Mouse (Mus musculus) liver, embryonic 14.5 days (tissue): ENCODE data around the gene Lcp2. TPM values are rescaled to one million over a fixed set of nuclear protein-coding genes. Genes with fewer than 3 reads are reported as not detected.

ENCODE experiments used
- ATAC-seq: fragments of 200-750 bp; cut with Nextera tagmentation; 2 replicates; pipeline ENCODE4 v1.8.0; 2017; ENCODE audit warnings: moderate number of reproducible peaks, mild to moderate bottlenecking, moderate library complexity; ENCODE audit not compliant: insufficient read depth
- DNase-seq, 3 experiments: peaks; one replicate each; pipeline ENCODE4 v3.0.0-alpha.2; 2012 to 2013; ENCODE audit warnings: low read depth in 3 of 3, low spot score in 3 of 3
- H3K27ac ChIP-seq: fragments of 300-500 bp; sonication (generic); 2 replicates; pipeline ENCODE4 v1.5.1; 2014; ENCODE audit warnings: moderate library complexity, mild to moderate bottlenecking, control low read depth, inconsistent platforms
- H3K27me3 ChIP-seq: fragments of 300-500 bp; sonication (generic); 2 replicates; pipeline ENCODE4 v1.6.1; 2014; ENCODE audit warnings: mild to moderate bottlenecking, low read length, moderate library complexity; ENCODE audit not compliant: control insufficient read depth, insufficient read depth
- H3K36me3 ChIP-seq: fragments of 300-500 bp; sonication (generic); replicated peaks from 2 replicates; pipeline ENCODE4 v1.6.1; 2014; ENCODE audit warnings: low read depth; ENCODE audit not compliant: control insufficient read depth, insufficient read depth
- H3K4me1 ChIP-seq, 2 experiments: fragments of 200-500 bp in 1 of 2; fragments of 300-500 bp in 1 of 2; sonication (generic) in 1 of 2; replicated peaks; 2 replicates each; pipeline ENCODE4 v1.6.1; 2012 to 2014; ENCODE audit warnings: antibody characterized with exemption in 1 of 2, inconsistent platforms in 1 of 2, low read length in 1 of 2; ENCODE audit not compliant: control insufficient read depth in 2 of 2, insufficient read depth in 2 of 2
- H3K4me2 ChIP-seq: fragments of 300-500 bp; sonication (generic); 2 replicates; pipeline ENCODE4 v1.6.1; 2014; ENCODE audit warnings: low read depth, mild to moderate bottlenecking, control low read depth, moderate library complexity
- H3K4me3 ChIP-seq, 2 experiments: fragments of 200-500 bp in 1 of 2; fragments of 300-500 bp in 1 of 2; sonication (generic) in 1 of 2; 2 replicates each; pipeline ENCODE4 v1.5.1; 2012 to 2014; ENCODE audit warnings: low read depth in 2 of 2, low read length in 2 of 2, mild to moderate bottlenecking in 2 of 2, control low read depth in 1 of 2, inconsistent platforms in 1 of 2, moderate library complexity in 1 of 2; ENCODE audit not compliant: insufficient read depth in 1 of 2
- H3K9ac ChIP-seq: fragments of 300-500 bp; sonication (generic); replicated peaks from 2 replicates; pipeline ENCODE4 v1.6.1; 2014; ENCODE audit warnings: mild to moderate bottlenecking, control low read depth, moderate library complexity
- H3K9me3 ChIP-seq: fragments of 300-500 bp; sonication (generic); 2 replicates; pipeline ENCODE4 v1.6.1; 2016; ENCODE audit warnings: low read length, mixed read lengths; ENCODE audit not compliant: control insufficient read depth
- CTCF ChIP-seq: IDR thresholded peaks from 2 replicates; pipeline ENCODE4 v1.5.1; 2016; ENCODE audit warnings: antibody characterized with exemption, low read depth, control low read depth
- EP300 ChIP-seq: IDR thresholded peaks from 2 replicates; pipeline ENCODE4 v1.6.1; 2016; ENCODE audit warnings: antibody characterized with exemption, low read depth
- WGBS: fragments of 180-500 bp; shearing (Covaris S2); extraction: QIAGEN DNeasy Blood & Tissue Kit; methylation state at CpG from one replicate; pipeline ENCODE4 v1.1.7; 2014; ENCODE audit not compliant: insufficient replicate concordance; 5-methylcytosine and 5-hydroxymethylcytosine counted together
- polyA plus RNA-seq, 2 experiments: library from polyadenylated mRNA; depleted of rRNA in 1 of 2; stranded (reverse) in 1 of 2; unstranded in 1 of 2; fragments of >200 nt; fragmentation: Nextera tagmentation in 1 of 2; extraction: Ambion mirVana in 1 of 2; gene quantifications; 2 replicates each; pipeline versions ENCODE4 v1.2.1 to v1.2.3; 2012 to 2014

The Lcp2 gene
- polyA plus RNA-seq, 2 experiments = 6.8 to 7.1 TPM

- TF ChIP-seq EP300 = no peak
- TF ChIP-seq CTCF = no peak
These were observed 6.5 kb downstream of the Lcp2 start for GRCm38 (mm10) chr11:34053031-34053818.

GRCm38 (mm10) chr11:34054031-34054727 lies 7.5 kb downstream of the Lcp2 start:
- DNase-seq = no peak
- H3K9ac ChIP-seq = no peak overlapping the region
- WGBS = 51% methylated on average over 7 of the region's 7 CpGs

More at GRCm38 (mm10) chr11:34053031-34053818, 6.5 kb downstream of the Lcp2 start:
- no peak overlapping the region for H3K27ac ChIP-seq
- H3K4me1 ChIP-seq = peaks cover 0 to 7% of the 10 kb centered on the region in 2 experiments; a peak in 3 of 4 replicates
- no peak overlapping the region for H3K4me3 ChIP-seq
- no peaks in the 10 kb centered on the region for H3K27me3 ChIP-seq
- 48% methylated on average over 6 of the region's 6 CpGs for WGBS
- DNase-seq (no peak), ATAC-seq (no peak)
- no peaks in the 10 kb centered on the region for H3K9me3 ChIP-seq
- H3K9ac ChIP-seq = no peak overlapping the region
- no peak overlapping the region for H3K4me2 ChIP-seq
- no peaks in the 10 kb centered on the region for H3K36me3 ChIP-seq

GRCm38 (mm10) chr11:34056715-34057114 lies 10.0 kb downstream of the Lcp2 start:
- WGBS = 80% methylated on average over 1 of the region's 1 CpGs

More at GRCm38 (mm10) chr11:34054031-34054727, 7.5 kb downstream of the Lcp2 start:
- Histone ChIP-seq H3K4me1 (peaks cover 6 to 14% of the 10 kb centered on the region in 2 experiments; a peak in 3 of 4 replicates), H3K4me2 (no peak overlapping the region), H3K27ac (no peak overlapping the region), H3K4me3 (no peak overlapping the region), H3K36me3 (no peaks in the 10 kb centered on the region), H3K9me3 (no peaks in the 10 kb centered on the region), H3K27me3 (no peaks in the 10 kb centered on the region)
- ATAC-seq = no peak
- TF ChIP-seq EP300 = no peak
- no peak for TF ChIP-seq CTCF

GRCm38 (mm10) chr11:34058332-34058731 lies 11.6 kb downstream of the Lcp2 start:
- no peak overlapping the region for H3K9ac ChIP-seq
- no peak overlapping the region for H3K27ac ChIP-seq
- no peak for DNase-seq
- no peaks in the 10 kb centered on the region for H3K9me3 ChIP-seq
- peak; percentile 65 for ATAC-seq
- H3K4me3 ChIP-seq = no peak overlapping the region
- no peaks in the 10 kb centered on the region for H3K27me3 ChIP-seq
- H3K36me3 ChIP-seq = no peaks in the 10 kb centered on the region
- peak overlapping the region; percentile 26 for H3K4me2 ChIP-seq
- peak; percentile 52 for TF ChIP-seq EP300
- TF ChIP-seq CTCF = no peak
- H3K4me1 ChIP-seq = peaks cover 9 to 35% of the 10 kb centered on the region in 2 experiments; a peak in 3 of 4 replicates

More at GRCm38 (mm10) chr11:34056715-34057114, 10.0 kb downstream of the Lcp2 start:
- Histone ChIP-seq H3K4me1 (peaks cover 6 to 26% of the 10 kb centered on the region in 2 experiments; a peak in 3 of 4 replicates), H3K36me3 (no peaks in the 10 kb centered on the region), H3K4me3 (no peak overlapping the region), H3K9me3 (no peaks in the 10 kb centered on the region), H3K27ac (no peak overlapping the region), H3K4me2 (no peak overlapping the region), H3K9ac (no peak overlapping the region), H3K27me3 (no peaks in the 10 kb centered on the region)
- no peak for DNase-seq
- TF ChIP-seq EP300 (no peak), CTCF (no peak)
- ATAC-seq = no peak

GRCm38 (mm10) chr11:34058960-34059359 lies 12.2 kb downstream of the Lcp2 start:
- Histone ChIP-seq H3K4me3 (no peak overlapping the region), H3K9me3 (no peaks in the 10 kb centered on the region), H3K4me1 (peaks cover 9 to 36% of the 10 kb centered on the region in 2 experiments; a peak in 3 of 4 replicates), H3K36me3 (no peaks in the 10 kb centered on the region), H3K27me3 (no peaks in the 10 kb centered on the region), H3K9ac (no peak overlapping the region), H3K27ac (no peak overlapping the region), H3K4me2 (peak overlapping the region; percentile 26)
- no peak for DNase-seq
- TF ChIP-seq EP300 = peak; percentile 27; the same call in 1 of the 2 replicates
- no peak for TF ChIP-seq CTCF
- 24% methylated on average over 6 of the region's 6 CpGs for WGBS
- peak; percentile 60 for ATAC-seq
